Mouse (Mus musculus) cerebellum, adult 9-11 months (tissue): ENCODE measurements around the gene Sncb.

Source experiments
- DNase-seq: peaks from one replicate; pipeline ENCODE4 v3.0.0; 2022

Gene Sncb

GRCm38 (mm10) chr13:54748190-54748589 is 18.2 kb downstream of the Sncb start:
- peak; percentile 69 for DNase-seq

GRCm38 (mm10) chr13:54746896-54747295 is 19.5 kb downstream of the Sncb start:
- peak; percentile 89 for DNase-seq

GRCm38 (mm10) chr13:54746110-54746509 is 20.3 kb downstream of the Sncb start:
- peak; percentile 70 for DNase-seq

- DNase-seq = peak; percentile 76
Measured at GRCm38 (mm10) chr13:54738213-54738601, 28.2 kb downstream of the Sncb start.

- peak; percentile 71 for DNase-seq
Measured at GRCm38 (mm10) chr13:54737488-54738212, 28.7 kb downstream of the Sncb start.

- DNase-seq = peak; percentile 57
Measured at GRCm38 (mm10) chr13:54736931-54737330, 29.5 kb downstream of the Sncb start.

- no peak for DNase-seq
Measured at GRCm38 (mm10) chr13:54726131-54726530, 40.3 kb downstream of the Sncb start.

- DNase-seq = no peak
Measured at GRCm38 (mm10) chr13:54723143-54723542, 43.3 kb downstream of the Sncb start.

GRCm38 (mm10) chr13:54716916-54717315 is 49.5 kb downstream of the Sncb start:
- peak; percentile 66 for DNase-seq

- DNase-seq = no peak
Measured at GRCm38 (mm10) chr13:54714996-54715395, 51.4 kb downstream of the Sncb start.

GRCm38 (mm10) chr13:54714393-54714792 is 52.0 kb downstream of the Sncb start:
- DNase-seq = no peak

- no peak for DNase-seq
Measured at GRCm38 (mm10) chr13:54710866-54711265, 55.5 kb downstream of the Sncb start.
